Mouse (Mus musculus) mouse trophoblast stem cell (cell line): Measurements from ENCODE around the gene Ramac.

Experiments used
- in situ Hi-C, 2 experiments: fragments of 300-500 bp; cut with MseI, MboI; formaldehyde crosslinking; loops; 2 replicates in 1 of 2; 3 replicates in 1 of 2; pipeline ENCODE4 v1.15.1; 2025

Gene Ramac

GRCm38 (mm10) chr7:81777667-81778218 is 15.0 kb downstream of the Ramac start:
- in situ Hi-C loops: no loop called here

GRCm38 (mm10) chr7:81788536-81788935 is 25.8 kb downstream of the Ramac start:
- in situ Hi-C loops: no loop called here

- in situ Hi-C loops: no loop called here
Observed at GRCm38 (mm10) chr7:81789095-81789757, 26.5 kb downstream of the Ramac start, which contains the start of gene 3110040N11Rik. 3110040N11Rik (minus strand) TSS chr7:81789478.

GRCm38 (mm10) chr7:81806067-81806466 is 43.3 kb downstream of the Ramac start:
- in situ Hi-C loops: no loop called here
